Mouse (Mus musculus) hematopoietic multipotent progenitor cell, adult 10-12 weeks (in vitro differentiated cells): ENCODE measurements around the gene 7530416G11Rik. TPM values are rescaled to one million over a fixed set of nuclear protein-coding genes. Genes with fewer than 3 reads are reported as not detected.

Experiments
- polyA plus RNA-seq: library from polyadenylated mRNA; stranded (reverse); fragments of >175 nt; gene quantifications from 2 replicates; pipeline ENCODE4 v1.2.3, GENCODE M21; 2012; ENCODE audit warnings: low replicate concordance

7530416G11Rik gene
- not detected in 2 replicates for polyA plus RNA-seq

GRCm38 (mm10) chr15:85503127-85503526, at the start of gene 7530416G11Rik:
Gene 7530416G11Rik (minus strand): TSS chr15:85503227.

Other genes starting within 250 kb of the 7530416G11Rik start
- 53.9 and 64.4 TPM in 2 replicates for gene Atxn10, start 167.0 kb downstream of the 7530416G11Rik start, polyA plus RNA-seq
- 0.04 TPM in 1 of 2 replicates, not detected in the other for gene Wnt7b, start 79.2 kb upstream of the 7530416G11Rik start, polyA plus RNA-seq
- gene Ppara, start 231.8 kb upstream of the 7530416G11Rik start, polyA plus RNA-seq, result 0.05 TPM in 1 of 2 replicates, not detected in the other